Comparison of ENCODE assay signal across 8 mouse cellular contexts in the genomic region with DNA sequence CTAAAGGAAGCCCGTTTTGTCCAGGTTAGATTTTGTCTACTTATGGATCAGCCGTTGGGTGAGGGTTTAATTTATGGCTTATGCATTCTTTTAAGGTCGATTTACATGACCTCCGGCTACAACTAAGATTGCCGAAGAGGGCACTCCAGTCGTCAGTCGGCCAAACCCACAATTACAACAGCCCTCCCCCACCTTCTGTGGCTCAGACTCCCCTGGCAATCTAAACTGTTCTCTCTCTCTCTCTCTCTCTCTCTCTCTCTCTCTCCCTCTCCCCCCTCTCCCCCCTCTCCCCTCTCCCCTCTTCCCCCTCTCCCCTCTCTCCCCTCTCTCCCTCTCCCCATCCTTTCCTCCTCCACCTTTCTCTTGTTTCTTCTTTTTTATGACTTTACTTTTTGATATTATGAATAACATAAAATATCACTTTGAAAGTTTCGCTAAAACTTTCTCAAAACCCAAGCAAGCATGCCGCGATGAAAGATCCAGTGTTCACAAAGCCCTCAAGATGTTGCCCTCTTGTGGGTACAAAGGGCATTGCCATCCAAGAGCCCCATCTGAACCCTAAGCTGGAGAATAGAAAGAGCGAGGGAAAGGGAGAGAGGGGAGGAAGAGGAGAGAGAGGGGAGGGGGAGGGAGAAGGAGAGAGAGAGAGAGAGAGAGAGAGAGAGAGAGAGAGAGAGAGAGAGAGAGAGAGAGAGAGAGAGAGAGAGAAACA. TPM values are rescaled to one million over a fixed set of nuclear protein-coding genes. Genes with fewer than 3 reads are reported as not detected.
DNase-seq lines count a peak whose midpoint lies in the region; ATAC-seq and TF ChIP-seq lines count a peak whose summit lies in the region.

No protein-coding gene starts in this region.

- H3K9ac ChIP-seq in heart, adult 2 months (ENCODE audit: low read depth, low read length): peak overlapping the region; percentile 79
- H3K9ac ChIP-seq in liver, embryonic 12.5 days: peak overlapping the region; percentile 82

- H3K4me1 ChIP-seq in embryonic facial prominence, embryonic 10.5 days: peaks cover 61% of the 10 kb centered on the region
- no peaks in the 10 kb centered on the region for H3K4me1 ChIP-seq in heart, adult 2 months (ENCODE audit: control insufficient read depth, insufficient read depth, low read length)
- H3K4me1 ChIP-seq in kidney, adult 2 months (ENCODE audit: control insufficient read depth, insufficient read depth, low read length): no peaks in the 10 kb centered on the region
- H3K4me1 ChIP-seq in liver, embryonic 12.5 days: peaks cover 34% of the 10 kb centered on the region

- DNase-seq in 3T3-L1 (ENCODE audit: low read depth, low spot score): peak; percentile 39
- peak; percentile 82 for DNase-seq in embryonic facial prominence, embryonic 10.5 days (ENCODE audit: low spot score)
- peak; percentile 68 to 72 for DNase-seq in heart, adult 2 months
- peak; percentile 85 for DNase-seq in kidney, adult 2 months
- peak; percentile 83 for DNase-seq in neural tube, embryonic 10.5 days (ENCODE audit: extremely low spot score, low spot score)
- peak; percentile 82 for DNase-seq in testis, postnatal 10 days (ENCODE audit: low spot score)

- H3K4me3 ChIP-seq in embryonic facial prominence, embryonic 10.5 days: peak overlapping the region; percentile 81
- H3K4me3 ChIP-seq in heart, adult 2 months: peak overlapping the region; percentile 66
- H3K4me3 ChIP-seq in kidney, adult 2 months (ENCODE audit: insufficient read depth, low read depth, low read length): peak overlapping the region; percentile 65
- peak overlapping the region; percentile 71 for H3K4me3 ChIP-seq in liver, embryonic 12.5 days

- WGBS in embryonic facial prominence, embryonic 10.5 days: under 1% methylated on average over 11 of the region's 11 CpGs
- 0% methylated on average over 11 of the region's 11 CpGs for WGBS in heart, adult 2 months
- WGBS in kidney, adult 2 months: 2% methylated on average over 11 of the region's 11 CpGs
- 1% methylated on average over 11 of the region's 11 CpGs for WGBS in liver, embryonic 12.5 days (ENCODE audit: insufficient replicate concordance)

- intact Hi-C loops in heart, adult 2 months (cut with DNase I): loop anchor here (5.0 to 10.0 kb wide), 7 partner anchors 80 to 608 kb away; no protein-coding TSS in a partner anchor

- peak overlapping the region; percentile 99 for H3K4me2 ChIP-seq in liver, embryonic 12.5 days

- peak; percentile 53 for ATAC-seq in activated CD4-positive, CD25-positive, alpha-beta regulatory T cell, adult 4 months
- ATAC-seq in liver, embryonic 12.5 days: 0 out of 2 replicates have a peak, but pooled peaks have one; percentile 42

- peak; percentile 72 for TF ChIP-seq CTCF in heart, adult 2 months (IDR thresholded peaks at IDR 0.05)
- peak; percentile 73 for TF ChIP-seq CTCF in kidney, adult 2 months (conservative IDR thresholded peaks at IDR 0.05; ENCODE audit: insufficient read depth, insufficient read length, low read depth, low read length)

- no peaks in the 10 kb centered on the region for H3K36me3 ChIP-seq in embryonic facial prominence, embryonic 10.5 days (replicated peaks)
- no peaks in the 10 kb centered on the region for H3K36me3 ChIP-seq in heart, adult 2 months (ENCODE audit: control insufficient read depth, insufficient read depth, low read length)
- H3K36me3 ChIP-seq in kidney, adult 2 months (ENCODE audit: control insufficient read depth, insufficient read depth, low read length): no peaks in the 10 kb centered on the region
- no peaks in the 10 kb centered on the region for H3K36me3 ChIP-seq in liver, embryonic 12.5 days

- peak overlapping the region; percentile 95 for H3K27ac ChIP-seq in embryonic facial prominence, embryonic 10.5 days (replicated peaks)
- H3K27ac ChIP-seq in heart, adult 2 months: peak overlapping the region; percentile 95
- H3K27ac ChIP-seq in kidney, adult 2 months (ENCODE audit: insufficient read depth, low read depth, low read length): peak overlapping the region; percentile 18
- no peak overlapping the region for H3K27ac ChIP-seq in liver, embryonic 12.5 days

- 0 out of 2 replicates have a peak, but pooled peaks have one; percentile 6 for TF ChIP-seq POLR2A in heart, adult 2 months (IDR thresholded peaks at IDR 0.05; ENCODE audit: insufficient read depth, low read depth, low read length)
- no peak for TF ChIP-seq POLR2A in kidney, adult 2 months (IDR thresholded peaks at IDR 0.05; ENCODE audit: low read depth, low read length)

- no peak for TF ChIP-seq EP300 in heart, adult 2 months (IDR thresholded peaks at IDR 0.05; ENCODE audit: insufficient read depth, low read depth, low read length)

- peaks cover 51% of the 10 kb centered on the region for H3K27me3 ChIP-seq in embryonic facial prominence, embryonic 10.5 days (replicated peaks; ENCODE audit: low read depth, poor library complexity, severe bottlenecking)
- H3K27me3 ChIP-seq in heart, adult 2 months (ENCODE audit: control insufficient read depth, insufficient read depth, low read length): peaks cover 5% of the 10 kb centered on the region
- no peaks in the 10 kb centered on the region; the same call in 1 of the 2 replicates for H3K27me3 ChIP-seq in kidney, adult 2 months (replicated peaks; ENCODE audit: control insufficient read depth, insufficient read depth, low read length)
- peaks cover 79% of the 10 kb centered on the region for H3K27me3 ChIP-seq in liver, embryonic 12.5 days (replicated peaks)

- no peaks in the 10 kb centered on the region for H3K9me3 ChIP-seq in embryonic facial prominence, embryonic 10.5 days
- no peaks in the 10 kb centered on the region for H3K9me3 ChIP-seq in liver, embryonic 12.5 days (replicated peaks)

- H3K79me2 ChIP-seq in heart, adult 2 months (replicated peaks; ENCODE audit: control insufficient read depth, insufficient read depth, low read length): no peaks in the 10 kb centered on the region

RNA-seq across cellular contexts. Expression of a gene that starts 5.8 kb away (rescaled TPM):
- polyA plus RNA-seq in activated CD4-positive, CD25-positive, alpha-beta regulatory T cell, adult 4 months (2017; shearing (Covaris generic)): not detected
- polyA plus RNA-seq in embryonic facial prominence, embryonic 10.5 days (2016; fragmentation: Nextera tagmentation; extraction: Ambion mirVana): 22.7 and 25.5 TPM in 2 replicates
- total RNA-seq in heart, adult 2 months (2021): 10 to 100 TPM; 26.4 to 33.4 TPM
- polyA plus RNA-seq in heart, adult 2 months (2012; rRNA removed): 11.8 and 18.4 TPM in 2 replicates
- polyA plus RNA-seq in kidney, adult 2 months (2012; rRNA removed): 33.0 and 37.1 TPM in 2 replicates
- polyA plus RNA-seq in liver, embryonic 12.5 days (2016; fragmentation: Nextera tagmentation; extraction: Ambion mirVana): 54.2 and 61.1 TPM in 2 replicates

RNA-seq across cellular contexts. Expression of a gene that starts 6.4 kb away (rescaled TPM):
- polyA plus RNA-seq in activated CD4-positive, CD25-positive, alpha-beta regulatory T cell, adult 4 months (2017; shearing (Covaris generic)): 100 to 1,000 TPM; 200 to 234 TPM
- 339 and 344 TPM in 2 replicates for polyA plus RNA-seq in embryonic facial prominence, embryonic 10.5 days (2016; fragmentation: Nextera tagmentation; extraction: Ambion mirVana)
- 10 to 100 TPM; 51.3 to 54.0 TPM for total RNA-seq in heart, adult 2 months (2021)
- 38.9 and 56.0 TPM in 2 replicates for polyA plus RNA-seq in heart, adult 2 months (2012; rRNA removed)
- 43.8 and 53.3 TPM in 2 replicates for polyA plus RNA-seq in kidney, adult 2 months (2012; rRNA removed)
- polyA plus RNA-seq in liver, embryonic 12.5 days (2016; fragmentation: Nextera tagmentation; extraction: Ambion mirVana): 150 TPM in 2 replicates

RNA-seq across cellular contexts. Expression of a gene that starts 51.7 kb away (rescaled TPM):
- 1 to 10 TPM in 1 of 2 experiments, under 1 TPM in 1; 0.82 to 1.3 TPM for polyA plus RNA-seq in activated CD4-positive, CD25-positive, alpha-beta regulatory T cell, adult 4 months (2017; shearing (Covaris generic))
- polyA plus RNA-seq in embryonic facial prominence, embryonic 10.5 days (2016; fragmentation: Nextera tagmentation; extraction: Ambion mirVana): 1.3 and 1.4 TPM in 2 replicates
- 1 to 10 TPM; 1.3 to 1.7 TPM for total RNA-seq in heart, adult 2 months (2021)
- 0.51 and 0.82 TPM in 2 replicates for polyA plus RNA-seq in heart, adult 2 months (2012; rRNA removed)
- polyA plus RNA-seq in kidney, adult 2 months (2012; rRNA removed): 0.86 and 1.2 TPM in 2 replicates
- 0.43 and 0.82 TPM in 2 replicates for polyA plus RNA-seq in liver, embryonic 12.5 days (2016; fragmentation: Nextera tagmentation; extraction: Ambion mirVana)

Comparison
In these comparisons a context has a peak if more than half of its experiments do, and no peak if none do; other contexts are left out.
1. RNA of a gene that starts 5.8 kb away (polyA plus RNA-seq): 54.2 to 61.1 TPM in liver, embryonic 12.5 days, 33.0 to 37.1 TPM in kidney, adult 2 months, 22.7 to 25.5 TPM in embryonic facial prominence, embryonic 10.5 days and 11.8 to 18.4 TPM in heart, adult 2 months; not detected in activated CD4-positive, CD25-positive, alpha-beta regulatory T cell, adult 4 months; every median in the first group is over 10 times any median in the second.
2. Peak in every context shown above with its lines, with median percentiles within 50 percentile points of each other: DNase-seq and H3K4me3 ChIP-seq.